Mouse (Mus musculus): ENCODE results near the gene Prr36. TPM values are rescaled to one million over a fixed set of nuclear protein-coding genes. Genes with fewer than 3 reads are reported as not detected.

The Prr36 gene
- polyA plus RNA-seq (2012; rRNA removed) = 0.22 and 0.39 TPM in 2 replicates
- polyA plus RNA-seq (2014; fragmentation: Nextera tagmentation; extraction: Ambion mirVana) = 0.17 and 0.33 TPM in 2 replicates

DNA sequence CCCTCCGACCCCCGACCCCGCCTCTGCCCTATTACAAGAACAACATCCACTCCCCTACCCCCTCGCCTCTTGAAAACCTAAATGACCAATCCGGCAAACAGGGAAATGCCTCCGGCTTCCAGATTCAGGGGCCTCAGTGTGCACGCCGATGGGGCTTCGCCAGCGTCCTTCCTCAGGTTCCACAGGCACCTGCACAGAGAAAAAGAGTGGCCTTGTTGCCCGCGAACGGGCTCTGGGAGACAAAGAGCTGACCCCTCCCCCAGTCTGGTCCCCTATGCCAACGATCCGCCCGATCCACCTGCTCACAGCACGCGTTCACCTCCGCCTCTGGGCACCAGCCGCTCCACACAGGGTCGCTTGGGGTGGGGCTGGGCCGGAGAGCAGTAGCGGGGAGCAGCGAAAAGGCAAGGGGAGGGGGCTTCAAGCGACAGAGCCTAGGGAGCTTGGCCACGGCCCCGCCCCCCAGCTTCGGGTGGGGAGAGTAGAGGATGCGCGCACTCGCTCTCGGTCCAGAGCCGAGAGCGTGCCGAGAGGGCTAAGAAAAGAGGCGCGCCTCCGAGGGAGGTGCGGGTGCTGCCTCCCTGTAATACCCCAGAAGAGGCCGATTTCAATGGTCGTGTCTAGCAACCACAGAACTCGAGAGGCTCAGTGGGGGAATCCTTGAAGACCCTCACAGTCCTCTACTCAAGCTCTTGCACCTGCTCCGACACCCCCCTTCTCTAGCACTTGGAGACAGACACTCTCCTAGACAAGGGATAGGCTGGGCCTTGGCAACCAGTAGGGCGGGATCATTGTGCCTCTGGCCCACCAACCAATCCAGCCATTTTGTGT is at the start of gene Prr36:
Gene Prr36 (minus strand): TSS at position 669 of the 831 bp plus-strand sequence.
- Histone ChIP-seq H3K27me3 (ENCODE audit: control insufficient read depth, insufficient read depth, low read length) (peaks cover 50% of the 10 kb centered on the region), H3K27ac (no peak within 1 kb of the TSS), H3K4me1 (replicated peaks; ENCODE audit: control insufficient read depth in 2 of 2, insufficient read depth in 2 of 2, low read length in 1 of 2) (peaks cover 0 to 10% of the 10 kb centered on the region in 2 experiments; a peak in 2 of 4 replicates), H3K9ac (replicated peaks) (no peak within 1 kb of the TSS), H3K9me3 (ENCODE audit: control insufficient read depth, low read length) (no peaks in the 10 kb centered on the region), H3K36me3 (replicated peaks; ENCODE audit: control insufficient read depth, insufficient read depth, low read depth) (no peaks in the 10 kb centered on the region), H3K4me3 (ENCODE audit: insufficient read depth in 1 of 2, low read depth in 2 of 2, low read length in 2 of 2) (peak within 1 kb of the TSS in 1 of 2 experiments; percentile 3; a peak in 1 of 4 replicates), H3K4me2 (ENCODE audit: low read depth) (peak within 1 kb of the TSS; percentile 32)
- TF ChIP-seq CTCF (IDR thresholded peaks at IDR 0.05; ENCODE audit: low read depth) (no peak), EP300 (IDR thresholded peaks at IDR 0.05; ENCODE audit: low read depth) (no peak)
- ATAC-seq (ENCODE audit: insufficient read depth) (no peak), DNase-seq (ENCODE audit: low read depth in 3 of 3, low spot score in 3 of 3) (no peak)
- WGBS (ENCODE audit: insufficient replicate concordance) = 3% methylated on average over 44 of the region's 44 CpGs

DNA sequence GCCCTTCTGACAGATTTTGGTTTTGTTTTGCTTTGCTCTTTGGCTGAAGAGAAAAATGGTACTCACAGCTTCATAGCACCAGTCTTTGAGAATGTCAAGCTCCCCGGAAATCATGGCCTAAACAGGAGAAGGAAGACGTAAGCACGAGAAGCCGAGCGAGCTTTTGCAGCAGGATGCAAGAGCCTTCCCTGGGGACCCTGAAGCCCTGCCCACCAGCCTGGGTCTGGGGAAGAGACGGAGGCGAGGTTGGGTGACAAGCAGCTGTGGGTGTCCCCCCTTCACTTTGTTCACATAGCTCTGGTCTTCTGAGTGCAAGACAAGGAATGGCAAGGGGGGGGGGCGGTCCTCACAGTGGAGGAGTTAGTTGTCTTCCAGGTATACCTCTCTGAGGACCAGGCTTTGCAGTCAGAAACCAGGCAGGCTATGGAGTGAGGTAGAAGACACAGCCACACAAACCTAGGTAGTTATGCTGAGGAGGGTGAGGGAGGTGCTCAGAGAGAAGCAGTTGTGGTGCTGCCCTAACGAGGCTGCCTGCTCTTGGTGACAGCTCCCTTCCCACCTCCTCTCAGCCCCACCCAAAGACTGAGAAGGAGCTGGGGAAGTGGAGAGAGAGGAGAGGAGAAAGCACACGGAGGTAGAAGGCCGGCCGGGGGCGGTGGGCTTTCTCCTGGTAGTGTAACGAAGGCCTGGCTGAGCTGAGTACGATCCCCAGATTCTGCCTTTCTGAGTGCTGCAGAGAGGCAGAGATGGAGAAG is 48.1 kb upstream of the Prr36 start:
- H3K9me3 ChIP-seq (ENCODE audit: control insufficient read depth, low read length) = no peaks in the 10 kb centered on the region
- H3K4me3 ChIP-seq (ENCODE audit: insufficient read depth in 1 of 2, low read depth in 2 of 2, low read length in 2 of 2) = no peak overlapping the region
- ATAC-seq (ENCODE audit: insufficient read depth) (no peak), DNase-seq (ENCODE audit: low read depth in 3 of 3, low spot score in 3 of 3) (no peak)
- H3K9ac ChIP-seq (replicated peaks) = no peak overlapping the region
- H3K36me3 ChIP-seq (replicated peaks; ENCODE audit: control insufficient read depth, insufficient read depth, low read depth) = peaks cover 50% of the 10 kb centered on the region
- WGBS (ENCODE audit: insufficient replicate concordance) = 80% methylated on average over 15 of the region's 15 CpGs
- TF ChIP-seq CTCF (IDR thresholded peaks at IDR 0.05; ENCODE audit: low read depth) = no peak
- TF ChIP-seq EP300 (IDR thresholded peaks at IDR 0.05; ENCODE audit: low read depth) = no peak
- H3K27me3 ChIP-seq (ENCODE audit: control insufficient read depth, insufficient read depth, low read length) = no peaks in the 10 kb centered on the region
- H3K27ac ChIP-seq = no peak overlapping the region
- H3K4me2 ChIP-seq (ENCODE audit: low read depth) = no peak overlapping the region
- no peaks in the 10 kb centered on the region for H3K4me1 ChIP-seq (replicated peaks; ENCODE audit: control insufficient read depth in 2 of 2, insufficient read depth in 2 of 2, low read length in 1 of 2)

DNA sequence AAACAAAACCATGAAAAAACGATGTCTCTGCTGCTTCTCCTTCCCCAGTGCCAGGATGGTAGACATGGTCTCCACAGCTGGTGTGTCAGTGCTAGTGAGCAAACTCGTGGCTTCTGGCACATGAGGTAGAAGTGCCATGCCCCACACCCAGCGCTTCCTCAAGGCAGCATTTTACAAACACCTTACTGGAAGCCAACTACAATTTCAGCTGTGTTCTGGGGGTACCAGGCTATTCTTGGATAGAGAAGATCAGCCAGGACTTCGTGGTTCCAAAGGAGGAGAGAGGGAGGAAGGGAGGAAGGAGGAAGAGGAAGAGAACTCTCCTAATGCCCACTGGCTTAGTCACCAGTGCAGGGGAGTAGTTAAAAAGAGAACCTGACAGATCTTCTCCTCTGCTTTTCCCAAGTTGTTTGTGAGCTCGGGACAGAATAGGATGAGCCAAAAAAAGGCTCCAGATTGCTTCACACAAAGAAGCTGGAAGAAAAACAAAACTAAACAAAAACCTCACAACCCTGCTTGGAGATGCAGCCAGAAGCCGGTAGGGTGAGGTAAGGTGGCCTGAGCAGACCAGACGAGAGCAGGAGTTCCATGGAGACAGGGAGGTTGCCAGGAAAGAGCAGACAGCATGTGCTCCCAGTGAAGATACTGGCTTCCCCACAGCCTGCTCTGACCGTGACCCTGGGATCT is 46.0 kb upstream of the Prr36 start:
- Histone ChIP-seq H3K4me3 (ENCODE audit: insufficient read depth in 1 of 2, low read depth in 2 of 2, low read length in 2 of 2) (no peak overlapping the region), H3K27me3 (ENCODE audit: control insufficient read depth, insufficient read depth, low read length) (no peaks in the 10 kb centered on the region), H3K36me3 (replicated peaks; ENCODE audit: control insufficient read depth, insufficient read depth, low read depth) (peaks cover 49% of the 10 kb centered on the region), H3K9me3 (ENCODE audit: control insufficient read depth, low read length) (no peaks in the 10 kb centered on the region), H3K9ac (replicated peaks) (no peak overlapping the region), H3K4me2 (ENCODE audit: low read depth) (no peak overlapping the region), H3K4me1 (replicated peaks; ENCODE audit: control insufficient read depth in 2 of 2, insufficient read depth in 2 of 2, low read length in 1 of 2) (peaks cover 3 to 4% of the 10 kb centered on the region in 2 experiments), H3K27ac (no peak overlapping the region)
- TF ChIP-seq CTCF (IDR thresholded peaks at IDR 0.05; ENCODE audit: low read depth) (no peak), EP300 (IDR thresholded peaks at IDR 0.05; ENCODE audit: low read depth) (no peak)
- 65% methylated on average over 8 of the region's 8 CpGs for whole genome bisulfite sequencing (ENCODE audit: insufficient replicate concordance)
- DNase-seq (ENCODE audit: low read depth in 3 of 3, low spot score in 3 of 3) = no peak
- ATAC-seq (ENCODE audit: insufficient read depth) = no peak

DNA sequence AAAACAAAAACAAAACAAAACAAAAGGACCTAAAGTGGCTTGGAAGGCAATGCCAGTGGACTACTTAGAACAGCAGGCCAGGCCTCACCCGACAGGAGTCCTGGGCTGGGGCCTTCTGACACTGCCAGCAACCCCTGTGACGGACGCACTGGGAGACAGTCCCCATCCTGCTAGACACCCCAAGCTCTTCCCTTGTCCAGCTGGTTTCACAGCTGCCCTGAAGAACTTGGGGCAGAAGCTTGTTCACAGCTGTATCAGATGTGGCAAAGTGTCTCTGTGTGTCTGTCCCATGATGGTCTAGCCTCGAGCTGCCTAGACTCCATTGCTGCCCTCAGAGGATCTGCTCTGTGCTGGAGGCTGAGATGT is 42.5 kb upstream of the Prr36 start:
- H3K27ac ChIP-seq = peak overlapping the region; percentile 50
- no peak overlapping the region for H3K4me3 ChIP-seq (ENCODE audit: insufficient read depth in 1 of 2, low read depth in 2 of 2, low read length in 2 of 2)
- DNase-seq (ENCODE audit: low read depth in 3 of 3, low spot score in 3 of 3) = no peak
- no peak overlapping the region for H3K9ac ChIP-seq (replicated peaks)
- WGBS (ENCODE audit: insufficient replicate concordance) = 84% methylated on average over 4 of the region's 4 CpGs
- H3K4me2 ChIP-seq (ENCODE audit: low read depth) = no peak overlapping the region; the same call in 1 of the 2 replicates
- H3K27me3 ChIP-seq (ENCODE audit: control insufficient read depth, insufficient read depth, low read length) = no peaks in the 10 kb centered on the region
- peaks cover 3 to 4% of the 10 kb centered on the region in 2 experiments for H3K4me1 ChIP-seq (replicated peaks; ENCODE audit: control insufficient read depth in 2 of 2, insufficient read depth in 2 of 2, low read length in 1 of 2)
- H3K9me3 ChIP-seq (ENCODE audit: control insufficient read depth, low read length) = no peaks in the 10 kb centered on the region
- ATAC-seq (ENCODE audit: insufficient read depth) = no peak
- no peak for TF ChIP-seq CTCF (IDR thresholded peaks at IDR 0.05; ENCODE audit: low read depth)
- no peak for TF ChIP-seq EP300 (IDR thresholded peaks at IDR 0.05; ENCODE audit: low read depth)
- peaks cover 21% of the 10 kb centered on the region for H3K36me3 ChIP-seq (replicated peaks; ENCODE audit: control insufficient read depth, insufficient read depth, low read depth)

Measured in liver, embryonic 14.5 days (tissue).